Mouse (Mus musculus) lung, adult 2 months (tissue): ENCODE measurements around the gene Satb2.

ENCODE experiments used
- CTCF ChIP-seq: fragments of 200-500 bp; IDR thresholded peaks from 2 replicates; pipeline ENCODE4 v1.5.1; 2011; ENCODE audit warnings: mild to moderate bottlenecking, low read length, control low read depth; ENCODE audit not compliant: insufficient read depth
- POLR2A ChIP-seq: fragments of 200-500 bp; IDR thresholded peaks from 2 replicates; pipeline ENCODE4 v1.6.1; 2011; ENCODE audit warnings: low read depth, mild to moderate bottlenecking, control low read depth, low read length, borderline replicate concordance; ENCODE audit errors: extremely low read depth

DNA sequence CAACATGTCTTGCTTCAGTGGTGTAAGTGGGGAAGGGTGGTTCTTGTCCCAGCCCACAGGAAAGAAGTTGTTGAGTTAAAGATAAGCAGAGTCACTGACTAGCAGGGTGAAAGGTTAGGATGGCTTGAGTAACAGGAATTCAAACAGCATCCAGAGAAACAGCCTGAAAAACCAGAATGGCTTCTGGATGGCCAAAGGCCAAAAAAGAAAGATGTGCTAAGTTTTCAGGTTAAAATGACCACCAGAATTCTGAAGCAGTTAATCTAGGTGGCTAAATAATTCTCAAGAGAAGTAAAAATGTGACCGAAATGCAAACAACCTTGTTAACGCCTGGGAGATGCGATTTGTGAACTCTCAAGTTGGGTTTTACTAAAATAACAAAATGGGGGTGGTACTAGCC lies 167.0 kb downstream of the Satb2 start:
- TF ChIP-seq CTCF = no peak
- no peak for TF ChIP-seq POLR2A
